ENCODE assay signal across 10 mouse cellular contexts in the genomic region with DNA sequence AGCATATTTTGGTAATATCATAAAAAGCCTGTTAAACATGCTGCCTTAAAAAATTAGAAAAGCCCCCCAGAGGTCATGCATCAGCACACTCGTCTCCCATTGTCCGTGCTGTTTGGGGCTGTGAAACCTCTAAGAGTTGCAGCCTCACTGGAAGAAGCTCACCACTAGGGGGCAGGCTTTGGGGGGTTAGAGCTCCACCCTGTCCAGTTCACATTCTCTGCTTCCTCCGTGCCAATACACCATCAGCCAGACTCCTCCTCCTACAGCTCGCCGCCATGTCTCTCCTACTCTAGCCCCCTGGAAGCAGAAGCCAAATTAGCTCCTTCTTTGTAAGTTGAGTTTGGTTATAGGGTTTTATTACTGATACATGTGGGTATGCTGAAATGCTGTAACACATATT. TPM values are rescaled to one million over a fixed set of nuclear protein-coding genes. Genes with fewer than 3 reads are reported as not detected.
DNase-seq lines count a peak whose midpoint lies in the region; ATAC-seq and TF ChIP-seq lines count a peak whose summit lies in the region.
"Had no signal": no experiment of that assay in that cellular context is flagged by ENCODE, and none has a peak within 500 bp of the region (broad histone marks: within the 10 kb centered on the region; RNA-seq: fewer than 3 reads in every experiment).

No protein-coding gene starts in this region.

- in situ Hi-C loops in Patski (cut with MboI; ENCODE audit: low pct_unique_long_range_greater_than_20kb), result no loop called here

- TF ChIP-seq POLR2A in spleen, adult 2 months (IDR thresholded peaks at IDR 0.05; ENCODE audit: low read depth, low read length), result no peak

- 50% methylated on average over 5 of the region's 5 CpGs for WGBS in midbrain, embryonic 10.5 days
- 49% methylated on average over 5 of the region's 5 CpGs for WGBS in midbrain, embryonic 15.5 days
- 68% methylated on average over 5 of the region's 5 CpGs for WGBS in spleen, adult 2 months

- H3K9ac ChIP-seq in midbrain, embryonic 15.5 days, result no peak overlapping the region
- H3K9ac ChIP-seq: heart, embryonic 15.5 days had no signal

- POLR2A ChIA-PET in Patski (lab: Charles Lee), result no interaction called here

- CTCF ChIA-PET in Patski (lab: Charles Lee), result interaction anchor here (0.7 kb wide), 1 partner anchor 623 kb away, joined by 3 read pairs; no protein-coding TSS in a partner anchor

- no peak overlapping the region for H3K4me2 ChIP-seq in midbrain, embryonic 15.5 days
- H3K4me2 ChIP-seq: heart, embryonic 15.5 days had no signal

- no peaks in the 10 kb centered on the region for H3K9me3 ChIP-seq in midbrain, embryonic 10.5 days (replicated peaks)
- no peaks in the 10 kb centered on the region for H3K9me3 ChIP-seq in midbrain, embryonic 15.5 days
- H3K9me3 ChIP-seq: heart, embryonic 15.5 days had no signal

- H3K4me1 ChIP-seq in midbrain, embryonic 10.5 days, result no peaks in the 10 kb centered on the region
- no peaks in the 10 kb centered on the region for H3K4me1 ChIP-seq in midbrain, embryonic 15.5 days
- H3K4me1 ChIP-seq in spleen, adult 2 months (ENCODE audit: control insufficient read depth, insufficient read depth, insufficient read length), result no peaks in the 10 kb centered on the region
- H3K4me1 ChIP-seq: heart, embryonic 15.5 days had no signal

- H3K36me3 ChIP-seq in midbrain, embryonic 10.5 days, result no peaks in the 10 kb centered on the region
- no peaks in the 10 kb centered on the region for H3K36me3 ChIP-seq in midbrain, embryonic 15.5 days (replicated peaks)
- no peaks in the 10 kb centered on the region for H3K36me3 ChIP-seq in spleen, adult 2 months (ENCODE audit: control insufficient read depth, insufficient read depth, low read length)
- H3K36me3 ChIP-seq: heart, embryonic 15.5 days had no signal

- peak; percentile 11 for TF ChIP-seq CTCF in Patski (IDR thresholded peaks at IDR 0.05)
- TF ChIP-seq CTCF in spleen, adult 2 months (IDR thresholded peaks at IDR 0.05; ENCODE audit: extremely low read depth, insufficient read depth, insufficient read length, insufficient replicate concordance), result peak; percentile 41; the same call in 1 of the 2 replicates

- no peaks in the 10 kb centered on the region for H3K27me3 ChIP-seq in midbrain, embryonic 10.5 days (ENCODE audit: low read depth, poor library complexity, severe bottlenecking)
- no peaks in the 10 kb centered on the region for H3K27me3 ChIP-seq in midbrain, embryonic 15.5 days (replicated peaks)
- peaks cover 4% of the 10 kb centered on the region for H3K27me3 ChIP-seq in Patski
- no peaks in the 10 kb centered on the region for H3K27me3 ChIP-seq in spleen, adult 2 months (ENCODE audit: control insufficient read depth, insufficient read depth, low read length)
- H3K27me3 ChIP-seq: heart, embryonic 15.5 days had no signal

- no peak overlapping the region for H3K4me3 ChIP-seq in midbrain, embryonic 10.5 days
- H3K4me3 ChIP-seq in midbrain, embryonic 15.5 days, result no peak overlapping the region
- no peak overlapping the region for H3K4me3 ChIP-seq in spleen, adult 2 months (ENCODE audit: extremely low read depth, insufficient read depth, insufficient read length)
- H3K4me3 ChIP-seq: heart, embryonic 15.5 days had no signal

- peak; percentile 75 for DNase-seq in midbrain, embryonic 10.5 days (ENCODE audit: low spot score)
- no peak for DNase-seq in Patski (ENCODE audit: low read depth, low spot score)
- DNase-seq in cerebellum, postnatal 36 days, result peak; percentile 28 to 39
- peak; percentile 18 to 52 for DNase-seq in heart, postnatal 36 days
- DNase-seq in lung, postnatal 10 days, result peak; percentile 79
- peak; percentile 26 to 56 for DNase-seq in spleen, adult 2 months (ENCODE audit: low read depth in 1 of 2, low spot score in 2 of 2)
- DNase-seq in right cerebral cortex, adult 18-20 months, result no peak

- H3K27ac ChIP-seq in midbrain, embryonic 10.5 days (replicated peaks), result no peak overlapping the region
- no peak overlapping the region for H3K27ac ChIP-seq in midbrain, embryonic 15.5 days
- H3K27ac ChIP-seq in spleen, adult 2 months (ENCODE audit: insufficient read depth, low read length), result no peak overlapping the region
- H3K27ac ChIP-seq: heart, embryonic 15.5 days had no signal

- intact Hi-C loops in heart, postnatal 36 days (cut with DNase I), result no loop called here

- ATAC-seq in midbrain, embryonic 15.5 days (replicated peaks), result no peak
- no peak for ATAC-seq in Patski

RNA-seq across cellular contexts. Expression of a gene that starts 14.3 kb away (rescaled TPM):
- 63.4 and 68.0 TPM in 2 replicates for polyA plus RNA-seq in midbrain, embryonic 10.5 days (2016; fragmentation: Nextera tagmentation; extraction: Ambion mirVana)
- 50.4 and 52.7 TPM in 2 replicates for polyA plus RNA-seq in midbrain, embryonic 15.5 days (2015; fragmentation: Nextera tagmentation; extraction: Ambion mirVana)
- 20.6 TPM for polyA plus RNA-seq in Patski (2021)
- total RNA-seq in heart, postnatal 36 days (2021), result 10 to 100 TPM; 13.0 to 14.2 TPM
- 4.8 and 5.5 TPM in 2 replicates for polyA plus RNA-seq in spleen, adult 2 months (2012; rRNA removed)

RNA-seq across cellular contexts. Expression of a gene that starts 28.5 kb away (rescaled TPM):
- 0.46 and 0.73 TPM in 2 replicates for polyA plus RNA-seq in midbrain, embryonic 10.5 days (2016; fragmentation: Nextera tagmentation; extraction: Ambion mirVana)
- polyA plus RNA-seq in midbrain, embryonic 15.5 days (2015; fragmentation: Nextera tagmentation; extraction: Ambion mirVana), result 2.5 and 2.9 TPM in 2 replicates
- 0.12 TPM for polyA plus RNA-seq in Patski (2021)
- under 1 TPM in 1 of 2 experiments, not detected in 1; 0.19 TPM for total RNA-seq in heart, postnatal 36 days (2021)
- not detected in 2 replicates for polyA plus RNA-seq in spleen, adult 2 months (2012; rRNA removed)

RNA-seq across cellular contexts. Expression of a gene that starts 54.5 kb away (rescaled TPM):
- polyA plus RNA-seq in midbrain, embryonic 10.5 days (2016; fragmentation: Nextera tagmentation; extraction: Ambion mirVana), result not detected in 2 replicates
- polyA plus RNA-seq in midbrain, embryonic 15.5 days (2015; fragmentation: Nextera tagmentation; extraction: Ambion mirVana), result not detected in 2 replicates
- not detected for polyA plus RNA-seq in Patski (2021)
- not detected for total RNA-seq in heart, postnatal 36 days (2021)
- polyA plus RNA-seq in spleen, adult 2 months (2012; rRNA removed), result not detected in 2 replicates
- polyA plus RNA-seq: heart, embryonic 15.5 days; stomach, embryonic 16.5 days had no signal

Comparison
In these comparisons a context has a peak if more than half of its experiments do, and no peak if none do; other contexts are left out.
1. DNase-seq: peak in midbrain, embryonic 10.5 days (single experiment), cerebellum, postnatal 36 days (2 of 2), heart, postnatal 36 days (2 of 2), lung, postnatal 10 days (single experiment) and spleen, adult 2 months (2 of 2); none in Patski (single experiment) and right cerebral cortex, adult 18-20 months (single experiment).